Mouse (Mus musculus) midbrain, postnatal 0 days (tissue): ENCODE data around the gene Gmds. TPM values are rescaled to one million over a fixed set of nuclear protein-coding genes. Genes with fewer than 3 reads are reported as not detected.

Experiments used
- ATAC-seq: fragments of 200-750 bp; cut with Nextera tagmentation; 2 replicates; pipeline ENCODE4 v1.8.0; 2017; ENCODE audit warnings: moderate number of reproducible peaks, mild to moderate bottlenecking, moderate TSS enrichment, moderate library complexity; ENCODE audit not compliant: low FRiP score
- DNase-seq: peaks from one replicate; pipeline ENCODE4 v3.0.0-alpha.2; 2015; ENCODE audit warnings: low spot score
- H3K27ac ChIP-seq: fragments of 300-500 bp; sonication (generic); 2 replicates; pipeline ENCODE4 v1.5.1; 2014; ENCODE audit warnings: low read depth, mild to moderate bottlenecking, low read length, mixed read lengths
- H3K27me3 ChIP-seq: fragments of 300-500 bp; sonication (generic); 2 replicates; pipeline ENCODE4 v1.6.1; 2014; ENCODE audit warnings: low read length, control low read depth, mixed read lengths; ENCODE audit not compliant: insufficient read depth
- H3K36me3 ChIP-seq: fragments of 300-500 bp; sonication (generic); 2 replicates; pipeline ENCODE4 v1.6.1; 2014; ENCODE audit warnings: low read length, control low read depth, mixed read lengths; ENCODE audit not compliant: insufficient read depth
- H3K4me1 ChIP-seq: fragments of 300-500 bp; sonication (generic); 2 replicates; pipeline ENCODE4 v1.6.1; 2014; ENCODE audit warnings: mild to moderate bottlenecking, control low read depth, antibody characterized with exemption, low read length, mixed read lengths; ENCODE audit not compliant: insufficient read depth
- H3K4me2 ChIP-seq: fragments of 300-500 bp; sonication (generic); 2 replicates; pipeline ENCODE4 v1.6.1; 2014; ENCODE audit warnings: low read depth, mild to moderate bottlenecking, low read length, mixed read lengths; ENCODE audit not compliant: poor library complexity, severe bottlenecking
- H3K4me3 ChIP-seq: fragments of 300-500 bp; sonication (generic); 2 replicates; pipeline ENCODE4 v1.5.1; 2014; ENCODE audit warnings: low read depth, mild to moderate bottlenecking, low read length, moderate library complexity
- H3K9ac ChIP-seq: fragments of 300-500 bp; sonication (generic); replicated peaks from 2 replicates; pipeline ENCODE4 v1.6.1; 2014; ENCODE audit warnings: mild to moderate bottlenecking, low read length, moderate library complexity, mixed read lengths; ENCODE audit not compliant: poor library complexity, severe bottlenecking
- H3K9me3 ChIP-seq: fragments of 300-500 bp; sonication (generic); 2 replicates; pipeline ENCODE4 v1.6.1; 2016; ENCODE audit warnings: low read length, control low read depth
- CTCF ChIP-seq: IDR thresholded peaks from 2 replicates; pipeline ENCODE4 v1.5.1; 2016; ENCODE audit warnings: antibody characterized with exemption, mild to moderate bottlenecking
- WGBS: fragments of 180-500 bp; shearing (Covaris S2); extraction: QIAGEN DNeasy Blood & Tissue Kit; methylation state at CpG from one replicate; pipeline ENCODE4 v1.1.7; 2014; 5-methylcytosine and 5-hydroxymethylcytosine counted together
- polyA plus RNA-seq: library from polyadenylated mRNA; unstranded; fragments of >200 nt; fragmentation: Nextera tagmentation; extraction: Ambion mirVana; gene quantifications from 2 replicates; pipeline ENCODE4 v1.2.1, GENCODE M21; 2015
- total RNA-seq: library from RNA; depleted of rRNA; stranded (reverse); fragments of >200 nt; gene quantifications from 2 replicates; pipeline ENCODE4 v1.2.3, GENCODE M21; 2014

The Gmds gene
- total and polyA plus RNA-seq, 2 experiments from 2014 or later = 8.7 to 28.6 TPM

GRCm38 (mm10) chr13:31809701-31810100 is 528.8 kb downstream of the Gmds start:
- Histone ChIP-seq H3K4me1 (peaks cover 3% of the 10 kb centered on the region; the same call in 1 of the 2 replicates), H3K9ac (no peak overlapping the region), H3K4me2 (no peak overlapping the region), H3K27me3 (peaks cover 47% of the 10 kb centered on the region), H3K4me3 (peak overlapping the region; percentile 6; the same call in 1 of the 2 replicates), H3K36me3 (no peaks in the 10 kb centered on the region), H3K9me3 (no peaks in the 10 kb centered on the region), H3K27ac (no peak overlapping the region)
- WGBS = 12% methylated on average over 6 of the region's 6 CpGs
- DNase-seq (no peak), ATAC-seq (no peak)
- no peak for TF ChIP-seq CTCF

- Histone ChIP-seq H3K9ac (peak overlapping the region; percentile 24), H3K27me3 (peaks cover 42% of the 10 kb centered on the region)
These were observed 529.6 kb downstream of the Gmds start for GRCm38 (mm10) chr13:31808804-31809420.

GRCm38 (mm10) chr13:31808116-31808803 is 530.3 kb downstream of the Gmds start:
- DNase-seq = no peak
- Histone ChIP-seq H3K4me1 (peaks cover 3% of the 10 kb centered on the region; the same call in 1 of the 2 replicates), H3K27ac (peak overlapping the region; percentile 67), H3K4me2 (peak overlapping the region; percentile 18; the same call in 1 of the 2 replicates), H3K9ac (peak overlapping the region; percentile 24; the same call in 1 of the 2 replicates), H3K36me3 (no peaks in the 10 kb centered on the region), H3K27me3 (peaks cover 39% of the 10 kb centered on the region), H3K9me3 (no peaks in the 10 kb centered on the region), H3K4me3 (peak overlapping the region; percentile 38)
- no peak; the same call in 1 of the 2 replicates for ATAC-seq
- TF ChIP-seq CTCF = no peak
- 1% methylated on average over 58 of the region's 73 CpGs for WGBS

More at GRCm38 (mm10) chr13:31808804-31809420, 529.6 kb downstream of the Gmds start:
- H3K4me2 ChIP-seq = no peak overlapping the region
- WGBS = 4% methylated on average over 16 of the region's 16 CpGs
- H3K4me1 ChIP-seq = peaks cover 3% of the 10 kb centered on the region; the same call in 1 of the 2 replicates
- DNase-seq (no peak), ATAC-seq (no peak)
- H3K4me3 ChIP-seq = peak overlapping the region; percentile 38
- no peak for TF ChIP-seq CTCF
- no peaks in the 10 kb centered on the region for H3K9me3 ChIP-seq
- H3K36me3 ChIP-seq = no peaks in the 10 kb centered on the region
- H3K27ac ChIP-seq = no peak overlapping the region; the same call in 1 of the 2 replicates

- Histone ChIP-seq H3K4me2 (no peak overlapping the region), H3K36me3 (no peaks in the 10 kb centered on the region), H3K27me3 (peaks cover 39% of the 10 kb centered on the region), H3K4me3 (peak overlapping the region; percentile 38), H3K4me1 (peaks cover 3% of the 10 kb centered on the region; the same call in 1 of the 2 replicates), H3K9me3 (no peaks in the 10 kb centered on the region), H3K9ac (peak overlapping the region; percentile 36; the same call in 1 of the 2 replicates), H3K27ac (peak overlapping the region; percentile 67)
- no peak for ATAC-seq
- no peak for TF ChIP-seq CTCF
- no peak for DNase-seq
- WGBS = 3% methylated on average over 14 of the region's 47 CpGs
These were observed 530.8 kb downstream of the Gmds start for GRCm38 (mm10) chr13:31807736-31808115.

- Histone ChIP-seq H3K36me3 (no peaks in the 10 kb centered on the region), H3K4me2 (peak overlapping the region; percentile 52), H3K27me3 (peaks cover 37% of the 10 kb centered on the region), H3K27ac (peak overlapping the region; percentile 67), H3K4me1 (peaks cover 3% of the 10 kb centered on the region; the same call in 1 of the 2 replicates), H3K9ac (peak overlapping the region; percentile 39; the same call in 1 of the 2 replicates), H3K9me3 (no peaks in the 10 kb centered on the region), H3K4me3 (peak overlapping the region; percentile 38)
- under 1% methylated on average over 87 of the region's 101 CpGs for WGBS
- peak; percentile 21; the same call in 1 of the 2 replicates for ATAC-seq
- no peak for DNase-seq
- no peak for TF ChIP-seq CTCF
These were observed 531.4 kb downstream of the Gmds start for GRCm38 (mm10) chr13:31806890-31807735.
